Mouse (Mus musculus): Measurements from ENCODE around the gene Zbed5.

DNA sequence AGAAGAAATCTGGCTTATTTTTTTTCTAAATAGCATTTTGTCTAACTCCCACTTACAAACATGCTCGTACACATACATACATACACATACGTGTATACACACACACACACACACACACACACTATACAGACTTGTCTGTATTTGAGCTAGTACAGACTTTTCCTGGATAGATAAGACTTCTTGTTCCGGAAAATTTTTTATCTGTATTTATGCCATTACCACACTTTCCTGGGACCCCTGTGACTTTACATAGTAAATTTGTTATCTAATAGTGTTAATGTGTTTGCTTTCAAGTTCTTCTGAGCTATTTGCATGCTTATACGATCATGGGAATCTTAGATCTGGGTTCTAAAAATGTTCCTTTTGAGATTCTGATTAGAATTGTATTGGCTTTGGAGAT is 56.6 kb downstream of the Zbed5 start:
- TF ChIP-seq CTCF (IDR thresholded peaks at IDR 0.05; ENCODE audit: extremely low read depth, insufficient read length, insufficient replicate concordance, low read depth, low read length) (no peak), POLR2A (IDR thresholded peaks at IDR 0.05; ENCODE audit: low read depth, low read length) (no peak)
